Mouse (Mus musculus) small intestine, adult 2 months (tissue): ENCODE results near the gene Arhgap35.

ENCODE experiments used
- CTCF ChIP-seq: fragments of 200-500 bp; IDR thresholded peaks from 2 replicates; pipeline ENCODE4 v1.5.1; 2012; ENCODE audit warnings: low read depth, mild to moderate bottlenecking, control low read depth, inconsistent platforms, low read length, moderate library complexity, mixed read lengths; ENCODE audit not compliant: insufficient replicate concordance, insufficient read length; ENCODE audit errors: extremely low read depth
- POLR2A ChIP-seq: fragments of 200-500 bp; IDR thresholded peaks from 2 replicates; pipeline ENCODE4 v1.6.1; 2012; ENCODE audit warnings: low read depth, mild to moderate bottlenecking, control low read depth, inconsistent platforms, low read length, moderate library complexity

- peak; percentile 65; the same call in 1 of the 2 replicates for TF ChIP-seq CTCF
- TF ChIP-seq POLR2A, result no peak
Measured at GRCm38 (mm10) chr7:16629598-16630296, 15.0 kb upstream of the Arhgap35 start.
